Mouse (Mus musculus) heart, adult 2 months (tissue): ENCODE measurements around the gene Csf2rb2.

Source experiments
- CTCF ChIP-seq: fragments of 200-600 bp; IDR thresholded peaks from 2 replicates; pipeline ENCODE4 v1.8.1; 2022; ENCODE audit warnings: antibody characterized with exemption, mild to moderate bottlenecking, moderate library complexity
- EP300 ChIP-seq: fragments of 200-500 bp; IDR thresholded peaks from 2 replicates; pipeline ENCODE4 v1.6.1; 2011; ENCODE audit warnings: low read depth, low read length, control low read depth; ENCODE audit not compliant: insufficient read depth
- POLR2A ChIP-seq: fragments of 200-500 bp; IDR thresholded peaks from 2 replicates; pipeline ENCODE4 v1.6.1; 2011; ENCODE audit warnings: mild to moderate bottlenecking, low read depth, low read length, control low read depth; ENCODE audit not compliant: insufficient read depth

- TF ChIP-seq CTCF (no peak), POLR2A (0 out of 2 replicates have a peak, but pooled peaks have one; percentile 13), EP300 (no peak)
Observed at GRCm38 (mm10) chr15:78244695-78245492, 60.6 kb downstream of the Csf2rb2 start, which contains the start of gene Ncf4.
